Mouse (Mus musculus) bone marrow, adult 2 months (tissue): ENCODE measurements around the gene Ptma. TPM values are rescaled to one million over a fixed set of nuclear protein-coding genes. Genes with fewer than 3 reads are reported as not detected.

Experiments used
- H3K27ac ChIP-seq: fragments of 200-500 bp; 2 replicates; pipeline ENCODE4 v1.5.1; 2012; ENCODE audit warnings: low read depth, mild to moderate bottlenecking, control low read depth, inconsistent platforms, low read length; ENCODE audit not compliant: control insufficient read depth, poor library complexity, insufficient read depth
- H3K4me1 ChIP-seq: fragments of 200-500 bp; 2 replicates; pipeline ENCODE4 v1.6.1; 2011; ENCODE audit warnings: low read length; ENCODE audit not compliant: control insufficient read depth, insufficient read depth
- H3K4me3 ChIP-seq: fragments of 200-500 bp; replicated peaks from 2 replicates; pipeline ENCODE3; 2011; ENCODE audit warnings: mild to moderate bottlenecking, low read depth, low read length, control low read depth; ENCODE audit not compliant: control insufficient read depth
- CTCF ChIP-seq: fragments of 200-500 bp; IDR thresholded peaks from 2 replicates; pipeline ENCODE4 v1.5.1; 2011; ENCODE audit warnings: low read length, control low read depth; ENCODE audit not compliant: control insufficient read depth, insufficient read depth
- POLR2A ChIP-seq: fragments of 200-500 bp; IDR thresholded peaks from 2 replicates; pipeline ENCODE4 v1.6.1; 2011; ENCODE audit warnings: low read depth, mild to moderate bottlenecking, control low read depth, low read length, borderline replicate concordance; ENCODE audit not compliant: control insufficient read depth
- WGBS: fragments of 180-500 bp; shearing (Covaris S2); methylation state at CpG from one replicate; pipeline ENCODE4 v1.1.7; 2018; 5-methylcytosine and 5-hydroxymethylcytosine counted together
- polyA plus RNA-seq: library from polyadenylated mRNA; stranded (reverse); fragments of >200 nt; gene quantifications from 2 replicates; pipeline ENCODE4 v1.2.4, GENCODE M21; 2011; ENCODE audit warnings: low replicate concordance; ENCODE audit not compliant: missing spikeins, insufficient read depth, insufficient read length

Gene Ptma
- polyA plus RNA-seq, 1 experiment: 1,395 TPM

DNA sequence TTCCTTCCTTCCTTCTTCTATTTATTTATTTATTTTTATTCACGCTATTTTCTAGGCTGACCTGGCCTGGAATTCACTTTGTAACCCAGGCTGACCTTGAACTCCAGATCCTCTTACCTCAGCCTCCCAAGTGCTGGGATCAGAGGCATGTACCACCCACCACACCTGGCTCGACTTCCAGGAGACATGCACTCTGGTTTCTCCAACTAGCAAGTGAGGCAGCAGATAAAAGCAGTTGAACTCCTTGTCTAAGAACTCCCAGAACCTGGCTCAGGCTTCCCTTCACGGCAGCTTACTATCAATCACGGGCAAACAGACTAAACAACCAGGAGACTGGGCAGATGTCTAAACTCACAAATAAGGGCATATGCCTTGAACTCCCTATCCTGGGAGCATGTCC, 25.8 kb upstream of the Ptma start:
- peaks cover 16% of the 10 kb centered on the region for H3K4me1 ChIP-seq

DNA sequence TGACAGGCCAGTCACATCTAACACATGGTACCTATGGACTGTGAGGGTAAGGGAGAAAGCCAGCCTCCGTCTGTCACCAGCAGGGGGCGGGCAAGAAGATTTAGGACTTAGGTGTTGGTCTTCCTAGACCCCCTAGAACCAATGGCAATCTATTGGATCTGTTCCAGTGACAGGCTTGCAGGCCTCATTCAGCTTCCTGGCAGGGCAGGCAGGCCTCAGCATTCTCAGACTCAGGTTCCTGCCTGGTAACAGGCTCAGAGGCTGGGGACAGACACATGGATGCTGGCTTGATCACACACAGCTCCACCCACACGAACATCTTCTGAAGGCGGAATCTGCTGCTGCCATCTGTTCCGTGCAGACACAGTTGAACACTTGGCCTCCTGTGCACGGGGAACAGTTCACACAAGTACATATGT, 25.4 kb upstream of the Ptma start:
- no peak overlapping the region for H3K27ac ChIP-seq
- peaks cover 16% of the 10 kb centered on the region for H3K4me1 ChIP-seq
- WGBS: 19% methylated on average over 6 of the region's 6 CpGs
- no peak overlapping the region for H3K4me3 ChIP-seq
- TF ChIP-seq CTCF (peak; percentile 78), POLR2A (no peak)

More for the DNA sequence above, 25.8 kb upstream of the Ptma start:
- no peak overlapping the region for H3K27ac ChIP-seq
- TF ChIP-seq CTCF: no peak
- no peak for TF ChIP-seq POLR2A
- no peak overlapping the region for H3K4me3 ChIP-seq
- 50% methylated on average over 4 of the region's 4 CpGs for WGBS

DNA sequence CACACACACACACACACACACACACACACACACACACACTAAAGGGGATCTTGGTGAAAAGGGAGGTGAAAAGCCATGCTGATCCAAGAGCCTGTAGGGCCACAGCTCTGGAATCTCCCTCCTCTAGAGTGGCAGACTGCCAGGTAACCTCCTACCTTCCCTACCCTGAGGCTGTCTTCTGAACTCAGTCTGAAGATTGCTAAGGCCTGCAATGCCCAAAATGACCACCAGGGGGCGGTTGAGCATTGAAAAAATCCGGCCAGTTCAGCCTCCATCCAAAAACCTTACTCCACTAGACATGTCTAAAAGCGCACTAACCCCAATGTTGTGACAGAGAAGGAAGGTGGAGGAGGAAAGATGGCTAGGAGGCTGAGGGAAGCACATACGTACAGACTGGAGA, 25.0 kb upstream of the Ptma start:
- Histone ChIP-seq H3K27ac (no peak overlapping the region), H3K4me3 (no peak overlapping the region), H3K4me1 (peaks cover 16% of the 10 kb centered on the region)
- WGBS: 0% methylated on average over 4 of the region's 4 CpGs
- TF ChIP-seq CTCF (peak; percentile 87), POLR2A (no peak)

DNA sequence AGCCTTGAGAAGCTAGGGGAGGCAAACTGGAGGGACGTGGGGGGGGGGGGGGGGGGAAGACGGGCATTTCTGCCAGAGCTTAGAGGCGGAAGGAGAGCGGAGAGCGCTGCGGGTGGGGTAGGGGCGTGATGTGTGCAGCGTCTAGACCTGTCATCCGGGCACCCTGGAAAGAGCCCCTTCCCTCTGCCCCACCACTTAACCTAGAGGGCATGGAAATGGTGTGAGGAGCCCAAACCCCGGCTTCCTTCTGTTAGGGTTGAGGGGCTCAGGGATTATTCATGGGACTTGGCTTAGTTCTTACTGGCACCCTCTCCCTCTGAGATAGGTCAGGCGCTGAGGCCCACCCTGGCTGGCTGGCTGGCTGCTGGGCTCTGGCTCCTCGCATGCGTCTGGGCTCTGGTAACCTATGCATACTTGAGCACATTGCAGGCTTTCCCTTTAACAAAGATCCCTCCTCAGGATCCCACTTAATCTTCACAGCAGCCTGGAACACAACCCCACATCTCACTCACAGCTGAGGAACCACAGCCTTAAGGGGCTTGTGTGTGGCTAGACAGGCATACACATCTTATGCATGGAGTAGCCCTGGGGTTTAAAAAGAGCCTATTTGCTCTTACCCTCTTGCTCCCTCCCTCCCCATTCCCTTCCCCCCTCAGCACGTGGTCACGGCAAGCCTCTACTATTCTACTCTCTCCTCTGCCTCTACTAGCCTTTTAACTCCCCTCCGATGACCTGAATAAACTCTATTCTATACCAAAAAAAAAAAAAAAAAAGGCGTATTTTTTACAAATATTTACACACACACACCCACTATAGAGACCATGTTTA, 24.1 kb upstream of the Ptma start:
- Histone ChIP-seq H3K4me3 (no peak overlapping the region), H3K27ac (peak overlapping the region; percentile 11; the same call in 1 of the 2 replicates), H3K4me1 (peaks cover 16% of the 10 kb centered on the region)
- TF ChIP-seq CTCF (no peak), POLR2A (no peak)
- WGBS: 33% methylated on average over 17 of the region's 17 CpGs

DNA sequence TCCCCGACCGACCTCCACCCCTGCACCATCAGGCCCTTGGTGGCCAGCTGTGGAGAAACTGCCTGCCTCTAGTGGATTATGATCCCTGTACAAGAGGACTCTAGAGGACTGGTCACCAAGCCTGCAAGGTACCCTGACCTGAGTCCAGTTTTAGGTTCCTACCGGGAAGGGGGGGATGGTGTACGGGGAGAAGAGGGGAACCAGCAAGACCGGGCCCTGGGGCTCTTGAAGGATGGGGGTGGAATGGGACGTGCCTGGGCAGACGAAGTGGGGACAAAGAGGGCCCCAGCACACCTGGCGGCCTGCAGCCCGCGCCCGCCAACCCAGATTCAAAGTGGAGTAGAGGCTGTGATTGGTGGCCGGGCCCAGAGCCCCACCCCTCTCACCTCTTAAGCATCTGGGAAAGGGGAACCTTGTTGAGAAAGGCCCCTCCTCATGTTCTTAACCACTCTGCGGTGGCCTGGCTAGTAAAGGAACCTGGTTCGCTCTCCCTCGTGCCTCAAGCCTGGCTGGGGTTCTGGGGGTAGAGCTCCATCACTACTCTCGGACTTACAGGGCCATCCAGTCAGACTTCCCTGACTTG, 23.3 kb upstream of the Ptma start:
- TF ChIP-seq POLR2A (peak; percentile 9; the same call in 1 of the 2 replicates), CTCF (no peak)
- Histone ChIP-seq H3K4me1 (peaks cover 13% of the 10 kb centered on the region), H3K4me3 (peak overlapping the region; percentile 51), H3K27ac (peak overlapping the region; percentile 87)
- WGBS: 12% methylated on average over 16 of the region's 16 CpGs

DNA sequence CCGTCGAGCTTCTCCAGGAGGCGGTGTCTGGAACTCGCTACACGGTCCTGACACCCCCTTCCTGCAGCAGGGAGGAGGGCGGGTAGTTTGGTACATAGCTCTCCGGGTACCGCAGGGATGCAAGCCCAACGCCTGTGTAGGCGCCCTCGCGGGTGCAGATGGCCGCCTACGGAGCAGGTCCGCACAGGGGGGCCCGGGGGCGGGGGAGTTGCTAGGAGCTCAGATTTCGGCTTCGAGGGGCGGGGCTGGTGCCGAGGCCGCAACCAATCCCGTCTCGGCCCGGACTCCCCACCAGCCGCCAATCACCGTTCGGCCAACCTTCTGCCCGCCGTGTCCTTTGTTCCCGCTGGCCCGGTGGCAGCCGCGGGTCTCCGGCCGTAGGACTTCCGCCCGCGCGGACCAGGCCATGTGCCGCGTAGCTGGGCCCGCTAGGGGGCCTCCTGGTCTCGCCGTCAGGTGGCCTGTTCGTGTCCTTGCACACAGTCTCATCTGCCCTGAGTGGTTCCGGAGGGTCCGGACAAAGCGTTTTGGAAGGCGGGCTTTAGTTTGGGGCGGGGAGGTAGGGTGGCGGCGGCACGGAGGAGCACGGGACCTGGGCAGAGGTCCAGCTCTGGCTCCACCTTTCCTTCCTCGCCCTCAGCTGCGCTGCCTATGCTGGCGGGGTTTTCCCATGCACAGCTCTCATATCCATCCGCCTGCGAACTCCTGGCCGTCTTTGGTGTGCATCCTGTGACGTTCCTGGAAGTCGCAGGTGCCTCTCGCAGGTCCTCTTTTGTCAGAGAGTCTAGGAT, 22.4 kb upstream of the Ptma start:
- Histone ChIP-seq H3K4me1 (peaks cover 11% of the 10 kb centered on the region), H3K4me3 (peak overlapping the region; percentile 61), H3K27ac (peak overlapping the region; percentile 87)
- peak; percentile 77; the same call in 1 of the 2 replicates for TF ChIP-seq POLR2A
- TF ChIP-seq CTCF: peak; percentile 58
- under 1% methylated on average over 64 of the region's 64 CpGs for WGBS

DNA sequence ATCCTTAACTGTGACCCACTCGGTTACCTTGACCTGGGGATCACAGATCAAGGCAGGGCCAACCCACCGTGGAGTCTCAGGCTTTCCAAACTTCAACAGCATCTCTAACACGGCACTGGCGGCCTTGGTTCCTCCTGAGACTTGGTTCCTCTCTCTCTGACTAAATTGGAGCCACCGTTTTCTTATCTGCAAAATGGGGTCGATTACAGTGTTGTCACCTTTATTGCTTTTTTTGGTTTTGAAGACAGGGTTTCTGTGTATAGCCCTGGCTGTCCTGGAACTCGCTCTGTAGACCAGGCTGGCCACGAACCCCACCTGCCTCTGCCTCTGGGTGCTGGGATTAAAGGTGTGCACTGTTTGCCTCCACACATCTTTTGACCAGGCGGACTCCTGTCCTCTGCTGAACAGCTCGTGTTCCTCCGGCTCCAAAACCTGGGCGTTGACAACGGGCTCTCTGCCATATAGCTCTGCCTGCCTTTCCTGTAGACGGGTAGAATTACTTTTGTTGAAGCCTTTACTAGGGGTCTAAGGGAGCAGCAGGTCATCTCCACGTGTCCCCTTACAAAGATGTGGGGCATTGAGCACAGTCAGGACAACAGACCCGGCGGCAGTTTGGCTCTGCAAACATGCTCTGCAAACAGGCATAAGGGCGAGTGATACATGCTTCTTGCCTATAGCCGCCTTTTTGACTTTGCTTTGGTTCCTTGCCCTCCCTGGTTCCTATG, 21.7 kb upstream of the Ptma start:
- peaks cover 10% of the 10 kb centered on the region for H3K4me1 ChIP-seq
- 8% methylated on average over 19 of the region's 19 CpGs for WGBS
- H3K4me3 ChIP-seq: peak overlapping the region; percentile 61
- no peak for TF ChIP-seq POLR2A
- TF ChIP-seq CTCF: no peak
- H3K27ac ChIP-seq: peak overlapping the region; percentile 87

DNA sequence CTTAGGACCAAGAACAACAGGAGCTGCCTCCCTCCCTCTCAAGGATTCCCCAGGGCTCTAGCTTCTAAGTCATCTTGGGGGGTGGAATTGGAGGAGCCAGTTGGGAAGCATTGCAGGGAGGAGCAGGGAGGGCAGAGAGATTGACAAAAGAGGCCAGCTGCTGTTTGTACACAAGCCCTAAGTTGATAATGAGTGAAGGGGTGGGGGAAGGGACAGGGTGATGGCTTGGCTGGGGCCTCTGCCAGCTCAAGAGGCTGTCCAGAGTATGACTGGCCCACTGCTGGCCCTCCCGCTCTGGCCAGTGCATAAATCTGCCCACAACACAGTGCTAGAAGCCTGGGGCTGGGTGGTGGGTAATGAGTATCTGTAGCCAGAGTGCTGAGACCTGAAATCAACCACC, 21.1 kb upstream of the Ptma start:
- 47% methylated on average over 1 of the region's 1 CpGs for WGBS
- no peak for TF ChIP-seq POLR2A
- TF ChIP-seq CTCF: no peak
- Histone ChIP-seq H3K27ac (peak overlapping the region; percentile 40; the same call in 1 of the 2 replicates), H3K4me1 (peaks cover 8% of the 10 kb centered on the region), H3K4me3 (no peak overlapping the region)
